Mouse (Mus musculus): Measurements from ENCODE around the gene Gdi1. TPM values are rescaled to one million over a fixed set of nuclear protein-coding genes. Genes with fewer than 3 reads are reported as not detected.
"Not testable (repeated sequence)": the region's sequence is repeated elsewhere in the genome, so short reads cannot be mapped to it uniquely, and the experiment has no call there.

The Gdi1 gene
- polyA plus RNA-seq, 1 experiment from 2014 or later: 1,103 TPM

DNA sequence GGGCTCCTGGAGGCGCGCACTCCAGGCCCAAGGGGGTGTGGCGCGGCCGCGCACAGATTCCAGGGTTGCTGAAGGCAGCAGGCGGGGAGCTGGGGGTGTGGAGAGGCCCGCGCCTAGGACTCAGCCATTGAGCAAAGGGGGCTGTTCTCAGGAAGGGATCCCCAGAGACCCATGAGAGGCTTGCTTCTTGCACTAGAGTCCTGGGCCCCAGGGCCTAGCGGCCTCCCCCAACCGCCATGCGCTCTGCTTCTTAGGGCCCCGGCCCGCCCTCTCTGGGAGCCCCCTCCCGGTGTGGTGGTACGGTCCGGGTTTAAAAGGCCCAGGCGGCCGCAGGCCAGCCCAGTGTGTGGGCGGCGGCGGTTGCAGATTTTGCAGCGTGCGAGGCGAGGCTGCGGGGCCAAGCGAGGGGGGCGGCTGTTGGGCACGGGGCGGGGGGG lies 23.9 kb downstream of the Gdi1 start, which contains the start of gene Plxna3:
Gene Plxna3 (plus strand): TSS at position 342 of the 437 bp plus-strand sequence.
- no peaks in the 10 kb centered on the region for H3K36me3 ChIP-seq (ENCODE audit: control insufficient read depth, insufficient read depth)
- 22% methylated on average over 20 of the region's 30 CpGs for WGBS

DNA sequence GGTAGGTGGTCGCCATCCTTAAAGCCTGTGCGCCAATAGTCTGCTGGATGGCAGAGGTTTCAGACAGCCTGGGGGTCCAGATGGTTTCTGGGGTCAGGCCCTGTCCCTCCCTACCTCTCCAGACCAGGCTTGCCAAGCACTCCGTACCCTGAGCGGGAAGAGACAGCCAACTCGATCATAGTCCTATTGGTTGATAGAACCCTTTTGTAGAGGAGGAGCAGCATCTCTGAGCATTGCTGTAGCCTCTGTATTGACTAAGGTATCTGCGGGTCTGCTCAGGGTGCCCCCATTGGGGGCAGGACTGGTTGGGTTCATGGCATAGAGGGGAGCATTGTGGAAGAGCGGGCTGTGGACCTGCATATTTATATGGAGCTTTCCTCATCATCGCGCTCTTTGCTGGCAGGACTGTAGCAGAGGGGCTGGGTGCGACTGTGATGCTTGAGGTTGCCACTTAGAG lies 24.4 kb downstream of the Gdi1 start:
- 25% methylated on average over 10 of the region's 10 CpGs for WGBS
- Histone ChIP-seq H3K4me1 (replicated peaks; ENCODE audit: control insufficient read depth, insufficient read depth, low read length) (peaks cover 35% of the 10 kb centered on the region), H3K9me3 (ENCODE audit: control insufficient read depth, low read length) (no peaks in the 10 kb centered on the region), H3K27ac (ENCODE audit: low read length) (peak overlapping the region; percentile 92), H3K27me3 (replicated peaks; ENCODE audit: control insufficient read depth, insufficient read depth, low read length) (no peaks in the 10 kb centered on the region), H3K4me3 (replicated peaks; ENCODE audit: low read length) (peak overlapping the region; percentile 48), H3K4me2 (ENCODE audit: low read length) (peak overlapping the region; percentile 71), H3K36me3 (ENCODE audit: control insufficient read depth, insufficient read depth) (no peaks in the 10 kb centered on the region), H3K9ac (replicated peaks; ENCODE audit: low read depth, low read length) (peak overlapping the region; percentile 72)
- ATAC-seq: peak; percentile 60

More for the DNA sequence above, 23.9 kb downstream of the Gdi1 start, which contains the start of gene Plxna3:
- H3K9ac ChIP-seq (replicated peaks; ENCODE audit: low read depth, low read length): peak within 1 kb of the TSS; percentile 72
- peak within 1 kb of the TSS; percentile 71 for H3K4me2 ChIP-seq (ENCODE audit: low read length)
- peak within 1 kb of the TSS; percentile 92 for H3K27ac ChIP-seq (ENCODE audit: low read length)
- H3K9me3 ChIP-seq (ENCODE audit: control insufficient read depth, low read length): no peaks in the 10 kb centered on the region
- no peaks in the 10 kb centered on the region for H3K27me3 ChIP-seq (replicated peaks; ENCODE audit: control insufficient read depth, insufficient read depth, low read length)
- peak; percentile 91 for ATAC-seq
- peaks cover 32% of the 10 kb centered on the region for H3K4me1 ChIP-seq (replicated peaks; ENCODE audit: control insufficient read depth, insufficient read depth, low read length)
- peak within 1 kb of the TSS; percentile 48 for H3K4me3 ChIP-seq (replicated peaks; ENCODE audit: low read length)

DNA sequence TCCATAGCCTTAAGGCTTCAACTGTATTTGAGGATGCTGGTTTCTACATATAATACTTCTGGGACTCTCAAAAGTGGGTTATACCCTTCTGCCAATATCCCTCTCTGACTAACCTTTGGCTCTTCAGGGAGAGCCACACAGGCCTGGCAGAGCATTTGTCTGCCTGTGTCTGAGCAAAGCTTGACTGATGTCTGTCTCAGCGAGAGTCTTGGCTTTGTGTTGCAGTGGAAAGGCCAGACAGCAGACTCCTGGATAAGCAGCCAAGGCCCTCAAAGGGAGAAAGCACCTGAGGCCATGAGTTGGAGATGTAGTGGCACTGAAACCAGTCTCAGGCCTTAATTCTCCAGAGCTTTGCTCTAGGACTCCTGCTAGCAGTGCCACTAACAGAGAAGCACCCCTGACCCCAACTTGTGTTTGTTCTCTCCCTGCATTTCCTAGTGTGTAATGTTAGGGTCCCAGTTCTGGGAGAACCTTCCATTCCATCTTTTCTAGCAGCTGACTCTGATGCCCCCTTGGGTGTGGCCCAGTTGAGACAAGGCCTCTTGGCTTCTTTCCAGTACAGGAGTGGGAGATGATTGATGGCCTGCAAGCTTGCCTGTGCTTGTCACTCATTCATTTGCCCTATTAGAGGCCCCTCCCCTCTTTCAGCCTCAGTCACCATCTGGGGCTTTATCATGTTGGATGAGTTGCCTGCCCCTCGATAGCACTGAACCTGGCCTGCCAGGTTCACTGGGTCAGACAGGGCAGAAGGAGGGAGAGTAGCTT lies 25.6 kb downstream of the Gdi1 start:
- no peak for ATAC-seq
- Histone ChIP-seq H3K36me3 (ENCODE audit: control insufficient read depth, insufficient read depth) (no peaks in the 10 kb centered on the region), H3K4me1 (replicated peaks; ENCODE audit: control insufficient read depth, insufficient read depth, low read length) (peaks cover 35% of the 10 kb centered on the region), H3K4me3 (replicated peaks; ENCODE audit: low read length) (peak overlapping the region; percentile 48), H3K9ac (replicated peaks; ENCODE audit: low read depth, low read length) (peak overlapping the region; percentile 72), H3K27me3 (replicated peaks; ENCODE audit: control insufficient read depth, insufficient read depth, low read length) (no peaks in the 10 kb centered on the region), H3K27ac (ENCODE audit: low read length) (peak overlapping the region; percentile 92), H3K9me3 (ENCODE audit: control insufficient read depth, low read length) (no peaks in the 10 kb centered on the region), H3K4me2 (ENCODE audit: low read length) (peak overlapping the region; percentile 71)
- WGBS: 21% methylated on average over 2 of the region's 2 CpGs

DNA sequence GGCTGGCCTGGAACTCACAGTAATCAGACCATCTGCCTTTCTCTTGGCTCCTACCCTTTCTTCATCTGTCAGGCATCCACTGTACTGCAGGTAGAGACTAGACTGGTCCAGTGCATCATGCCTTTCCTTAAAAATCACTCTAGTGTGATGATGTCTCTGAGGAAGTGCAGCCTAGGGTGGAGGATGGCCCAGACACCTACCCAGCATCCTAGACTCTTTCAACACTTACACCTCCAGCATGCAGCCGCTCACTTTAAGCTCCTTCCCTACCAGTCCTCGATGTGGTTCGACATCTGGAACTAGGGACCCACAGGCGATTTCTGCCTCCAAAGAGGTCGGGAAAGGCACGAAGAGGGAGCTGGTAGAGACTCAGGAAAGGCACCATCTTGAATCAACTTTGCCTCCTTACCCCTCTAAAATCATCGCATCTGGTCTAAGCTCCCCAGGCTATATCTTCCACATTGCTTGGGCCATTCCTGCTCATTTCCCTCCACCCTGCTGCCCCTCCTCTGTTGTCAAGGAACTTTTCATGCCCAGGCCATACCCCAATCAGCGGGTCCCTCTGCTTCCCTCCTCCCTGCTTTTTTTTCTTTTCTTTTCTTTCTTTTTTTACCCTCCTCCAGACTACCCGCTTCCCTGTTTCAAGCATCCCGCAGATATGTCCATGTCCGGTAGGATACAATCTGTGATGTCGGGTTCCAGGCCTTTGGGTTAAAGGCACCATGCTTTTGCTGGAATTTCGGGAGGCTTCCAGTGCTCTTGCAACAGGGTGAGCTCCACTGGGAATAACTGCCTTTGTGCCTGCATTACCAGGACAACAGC lies 48.1 kb downstream of the Gdi1 start:
- H3K9me3 ChIP-seq (ENCODE audit: control insufficient read depth, low read length): no peaks in the 10 kb centered on the region
- H3K4me2 ChIP-seq (ENCODE audit: low read length): peak overlapping the region; percentile 64
- H3K27ac ChIP-seq (ENCODE audit: low read length): peak overlapping the region; percentile 31; the same call in 1 of the 2 replicates
- ATAC-seq: peak; percentile 58
- H3K4me3 ChIP-seq (replicated peaks; ENCODE audit: low read length): peak overlapping the region; percentile 49
- no peaks in the 10 kb centered on the region for H3K36me3 ChIP-seq (ENCODE audit: control insufficient read depth, insufficient read depth)
- WGBS: 24% methylated on average over 13 of the region's 13 CpGs
- peak overlapping the region; percentile 57 for H3K9ac ChIP-seq (replicated peaks; ENCODE audit: low read depth, low read length)
- no peaks in the 10 kb centered on the region for H3K27me3 ChIP-seq (replicated peaks; ENCODE audit: control insufficient read depth, insufficient read depth, low read length)
- peaks cover 4% of the 10 kb centered on the region; the same call in 1 of the 2 replicates for H3K4me1 ChIP-seq (replicated peaks; ENCODE audit: control insufficient read depth, insufficient read depth, low read length)

DNA sequence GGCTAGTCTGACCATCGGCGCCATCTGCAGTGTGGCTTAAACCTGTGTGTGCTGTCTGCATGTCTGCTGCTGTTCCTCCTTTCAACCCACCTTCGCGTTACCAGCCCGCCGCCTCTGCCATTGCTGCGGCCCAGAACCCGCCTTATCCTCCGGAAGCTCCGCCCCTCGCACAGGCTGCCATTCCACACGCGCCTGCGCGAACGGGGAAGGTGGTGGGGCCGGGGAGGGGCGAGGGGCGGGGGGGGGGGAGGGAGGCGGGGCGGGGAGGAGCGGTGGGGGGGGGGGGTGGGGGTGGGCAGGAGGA lies 48.6 kb downstream of the Gdi1 start, which contains the start of gene Lage3:
Gene Lage3 (minus strand): TSS at position 152 of the 304 bp plus-strand sequence.
- Histone ChIP-seq H3K36me3 (ENCODE audit: control insufficient read depth, insufficient read depth) (no peaks in the 10 kb centered on the region), H3K4me3 (replicated peaks; ENCODE audit: low read length) (peak within 1 kb of the TSS; percentile 49), H3K27me3 (replicated peaks; ENCODE audit: control insufficient read depth, insufficient read depth, low read length) (no peaks in the 10 kb centered on the region), H3K4me1 (replicated peaks; ENCODE audit: control insufficient read depth, insufficient read depth, low read length) (peaks cover 4% of the 10 kb centered on the region; the same call in 1 of the 2 replicates), H3K27ac (ENCODE audit: low read length) (peak within 1 kb of the TSS; percentile 31; the same call in 1 of the 2 replicates), H3K9ac (replicated peaks; ENCODE audit: low read depth, low read length) (peak within 1 kb of the TSS; percentile 57), H3K9me3 (ENCODE audit: control insufficient read depth, low read length) (no peaks in the 10 kb centered on the region), H3K4me2 (ENCODE audit: low read length) (peak within 1 kb of the TSS; percentile 64)
- peak; percentile 92 for ATAC-seq
- 18% methylated on average over 8 of the region's 22 CpGs for WGBS

DNA sequence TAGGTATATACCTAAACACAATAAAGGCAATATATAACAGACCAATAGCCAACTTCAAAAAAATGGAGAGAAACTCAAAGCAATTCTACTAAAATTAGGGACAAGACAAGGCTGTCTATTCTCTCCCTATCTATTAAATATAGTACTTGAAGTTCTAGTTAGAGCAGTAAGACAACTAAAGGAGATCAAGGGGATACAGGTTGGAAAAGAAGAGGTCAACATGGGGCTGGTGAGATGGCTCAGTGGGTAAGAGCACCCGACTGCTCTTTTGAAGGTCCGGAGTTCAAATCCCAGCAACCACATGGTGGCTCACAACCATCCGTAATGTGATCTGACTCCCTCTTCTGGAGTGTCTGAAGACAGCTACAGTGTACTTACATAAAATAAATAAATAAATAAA lies 52.3 kb downstream of the Gdi1 start:
- H3K4me1 ChIP-seq (replicated peaks; ENCODE audit: control insufficient read depth, insufficient read depth, low read length); ATAC-seq; H3K27me3 ChIP-seq (replicated peaks; ENCODE audit: control insufficient read depth, insufficient read depth, low read length); H3K4me3 ChIP-seq (replicated peaks; ENCODE audit: low read length); H3K4me2 ChIP-seq (ENCODE audit: low read length); H3K27ac ChIP-seq (ENCODE audit: low read length); H3K9ac ChIP-seq (replicated peaks; ENCODE audit: low read depth, low read length); H3K36me3 ChIP-seq (ENCODE audit: control insufficient read depth, insufficient read depth); H3K9me3 ChIP-seq (ENCODE audit: control insufficient read depth, low read length): not testable (repeated sequence)
- WGBS: 90% methylated on average over 2 of the region's 3 CpGs

DNA sequence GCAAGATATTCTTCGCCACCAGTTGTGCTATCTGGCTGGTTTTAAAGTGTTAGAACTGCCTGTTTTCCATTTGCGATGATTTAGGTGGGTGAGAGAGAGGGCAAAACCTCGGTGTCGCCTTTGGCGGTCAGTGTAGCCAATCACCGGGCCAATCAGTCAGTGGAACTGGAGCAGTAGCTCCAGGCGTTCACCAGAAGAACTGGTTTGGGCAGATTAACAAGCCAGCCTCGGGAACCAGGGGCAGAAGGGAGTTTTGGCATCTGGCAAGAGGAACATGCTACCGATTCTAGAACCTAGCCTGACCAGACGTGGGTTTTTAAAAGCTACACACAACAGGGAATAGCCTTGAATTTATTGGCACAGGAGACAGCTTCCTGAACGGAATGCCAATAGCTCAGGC lies 54.4 kb downstream of the Gdi1 start:
- no peak overlapping the region for H3K27ac ChIP-seq (ENCODE audit: low read length)
- H3K36me3 ChIP-seq (ENCODE audit: control insufficient read depth, insufficient read depth): no peaks in the 10 kb centered on the region
- H3K4me2 ChIP-seq (ENCODE audit: low read length): no peak overlapping the region
- WGBS: 53% methylated on average over 11 of the region's 11 CpGs
- H3K4me1 ChIP-seq (replicated peaks; ENCODE audit: control insufficient read depth, insufficient read depth, low read length): no peaks in the 10 kb centered on the region
- no peaks in the 10 kb centered on the region for H3K9me3 ChIP-seq (ENCODE audit: control insufficient read depth, low read length)
- H3K4me3 ChIP-seq (replicated peaks; ENCODE audit: low read length): no peak overlapping the region
- H3K9ac ChIP-seq (replicated peaks; ENCODE audit: low read depth, low read length): no peak overlapping the region
- H3K27me3 ChIP-seq (replicated peaks; ENCODE audit: control insufficient read depth, insufficient read depth, low read length): no peaks in the 10 kb centered on the region
- ATAC-seq: no peak

All from forebrain, embryonic 16.5 days (tissue).